Comparison of ENCODE assay signal across 7 mouse cellular contexts in the genomic region with DNA sequence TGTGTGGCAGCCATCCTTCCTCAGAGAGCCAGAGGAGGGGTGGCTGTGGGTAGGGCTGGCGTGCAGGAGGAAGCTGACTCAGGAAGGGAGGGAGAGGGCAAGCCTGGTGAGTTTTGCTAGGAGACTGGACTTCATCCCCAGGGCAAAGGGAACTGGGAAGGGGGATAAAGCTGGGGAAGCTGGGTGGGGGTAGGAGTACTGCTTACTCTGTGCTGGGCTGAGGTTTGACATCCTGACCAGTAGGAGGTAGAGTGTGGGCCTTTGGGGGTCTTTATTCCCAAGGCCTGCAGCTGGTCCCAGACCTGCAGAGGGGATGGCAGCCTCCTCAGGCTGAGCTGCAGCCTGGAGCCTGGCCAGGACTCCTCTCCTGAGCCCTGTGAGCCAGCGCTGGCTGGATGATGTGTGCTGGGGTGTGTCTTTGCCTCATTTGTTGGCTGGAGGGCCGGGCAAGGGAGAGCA. TPM values are rescaled to one million over a fixed set of nuclear protein-coding genes. Genes with fewer than 3 reads are reported as not detected.
DNase-seq lines count a peak whose midpoint lies in the region; ATAC-seq lines count a peak whose summit lies in the region.

No protein-coding gene starts in this region.

- no peaks in the 10 kb centered on the region for H3K9me3 ChIP-seq in neural tube, embryonic 15.5 days (replicated peaks)

- peak; percentile 72 for DNase-seq in testis, postnatal 10 days (ENCODE audit: low spot score)
- no peak for DNase-seq in testis, postnatal 14 days (ENCODE audit: low spot score)
- DNase-seq in heart, postnatal 10 days: peak; percentile 64
- peak; percentile 80 to 89 for DNase-seq in kidney, postnatal 36 days
- DNase-seq in frontal cortex, postnatal 10 days (ENCODE audit: low spot score in 2 of 2): no peak
- no peak for DNase-seq in cerebellum, adult 9-10 months

- peaks cover 37% of the 10 kb centered on the region for H3K4me1 ChIP-seq in neural tube, embryonic 15.5 days

- no peaks in the 10 kb centered on the region for H3K36me3 ChIP-seq in neural tube, embryonic 15.5 days

- no peak overlapping the region for H3K4me3 ChIP-seq in neural tube, embryonic 15.5 days (replicated peaks)

- no peak overlapping the region for H3K9ac ChIP-seq in neural tube, embryonic 15.5 days (replicated peaks)

- intact Hi-C loops in heart, postnatal 10 days (cut with DNase I): loop anchor here (5.0 kb wide), 2 partner anchors 74 to 99 kb away; no protein-coding TSS in a partner anchor

- H3K27ac ChIP-seq in neural tube, embryonic 15.5 days (replicated peaks): peak overlapping the region; percentile 54

- no peak overlapping the region for H3K4me2 ChIP-seq in neural tube, embryonic 15.5 days

- ATAC-seq in neural tube, embryonic 15.5 days (ENCODE audit: low FRiP score): peak; percentile 25; the same call in 1 of the 2 replicates

- WGBS in neural tube, embryonic 15.5 days: 4% methylated on average over 3 of the region's 3 CpGs

- H3K27me3 ChIP-seq in neural tube, embryonic 15.5 days (replicated peaks): no peaks in the 10 kb centered on the region

RNA-seq across cellular contexts. Expression of a gene that starts 4.6 kb away (rescaled TPM):
- total RNA-seq in heart, postnatal 10 days (2021): 10 to 100 TPM; 38.6 to 42.5 TPM
- polyA plus RNA-seq in neural tube, embryonic 15.5 days (2015; fragmentation: Nextera tagmentation; extraction: Ambion mirVana): 3.6 and 5.1 TPM in 2 replicates

Comparison
In these comparisons a context has a peak if more than half of its experiments do, and no peak if none do; other contexts are left out.
1. DNase-seq: peak in testis, postnatal 10 days (single experiment), heart, postnatal 10 days (2 of 2) and kidney, postnatal 36 days (2 of 2); none in testis, postnatal 14 days (single experiment), frontal cortex, postnatal 10 days (0 of 2) and cerebellum, adult 9-10 months (single experiment).